Mouse (Mus musculus) right cerebral cortex, postnatal 10 days (tissue): ENCODE data around the gene Slc27a1.

Experiments used
- DNase-seq, 2 experiments: peaks; one replicate each; pipeline ENCODE4 v3.0.0; 2021; ENCODE audit warnings: low spot score in 2 of 2

The Slc27a1 gene

GRCm38 (mm10) chr8:71580201-71580600 lies 11.5 kb downstream of the Slc27a1 start:
- no peak for DNase-seq

- peak; percentile 64 to 76 for DNase-seq
Measured at GRCm38 (mm10) chr8:71586891-71587290, 18.2 kb downstream of the Slc27a1 start.

GRCm38 (mm10) chr8:71588762-71589161 lies 20.1 kb downstream of the Slc27a1 start:
- DNase-seq, result no peak

- DNase-seq, result no peak
Measured at GRCm38 (mm10) chr8:71591017-71591416, 22.3 kb downstream of the Slc27a1 start.

GRCm38 (mm10) chr8:71591471-71592373 lies 23.0 kb downstream of the Slc27a1 start, which contains the start of gene Pgls:
Gene Pgls (plus strand): TSS chr8:71592176.
- peak; percentile 97 to 98 for DNase-seq

GRCm38 (mm10) chr8:71592374-71593170 lies 23.9 kb downstream of the Slc27a1 start:
- peak; percentile 87 to 90 for DNase-seq

GRCm38 (mm10) chr8:71593556-71594323 lies 25.1 kb downstream of the Slc27a1 start:
- no peak for DNase-seq

GRCm38 (mm10) chr8:71594324-71594722 lies 25.6 kb downstream of the Slc27a1 start:
- no peak for DNase-seq

- DNase-seq, result peak; percentile 89 to 91
Measured at GRCm38 (mm10) chr8:71595862-71596261, 27.2 kb downstream of the Slc27a1 start.

- DNase-seq, result no peak
Measured at GRCm38 (mm10) chr8:71596384-71596783, 27.7 kb downstream of the Slc27a1 start.

GRCm38 (mm10) chr8:71596798-71597197 lies 28.1 kb downstream of the Slc27a1 start:
- DNase-seq, result no peak

- no peak for DNase-seq
Measured at GRCm38 (mm10) chr8:71597451-71597850, 28.8 kb downstream of the Slc27a1 start, which contains the start of gene Fam129c. Gene Fam129c (plus strand): TSS chr8:71597648.

- no peak for DNase-seq
Measured at GRCm38 (mm10) chr8:71598375-71598774, 29.7 kb downstream of the Slc27a1 start.

GRCm38 (mm10) chr8:71598841-71599240 lies 30.2 kb downstream of the Slc27a1 start:
- no peak for DNase-seq

- no peak for DNase-seq
Measured at GRCm38 (mm10) chr8:71601939-71602665, 33.4 kb downstream of the Slc27a1 start.

- peak; percentile 66 to 70 for DNase-seq
Measured at GRCm38 (mm10) chr8:71602666-71603334, 34.1 kb downstream of the Slc27a1 start.

- no peak for DNase-seq
Measured at GRCm38 (mm10) chr8:71604021-71604420, 35.3 kb downstream of the Slc27a1 start.

GRCm38 (mm10) chr8:71610822-71611651 lies 42.4 kb downstream of the Slc27a1 start, which contains the start of gene Colgalt1:
Gene Colgalt1 (plus strand): TSS chr8:71610998.
- peak; percentile 98 to 99 for DNase-seq

GRCm38 (mm10) chr8:71612141-71612540 lies 43.5 kb downstream of the Slc27a1 start:
- no peak for DNase-seq
